Mouse (Mus musculus) hindbrain, embryonic 12.5 days (tissue): ENCODE measurements around the gene Fam57b. TPM values are rescaled to one million over a fixed set of nuclear protein-coding genes. Genes with fewer than 3 reads are reported as not detected.

Source experiments
- ATAC-seq: fragments of 200-750 bp; cut with Nextera tagmentation; 2 replicates; pipeline ENCODE4 v1.8.0; 2017; ENCODE audit warnings: moderate TSS enrichment; ENCODE audit not compliant: low FRiP score
- H3K27ac ChIP-seq: fragments of 300-500 bp; sonication (generic); 2 replicates; pipeline ENCODE4 v1.5.1; 2016; ENCODE audit warnings: mild to moderate bottlenecking
- H3K27me3 ChIP-seq: fragments of 300-500 bp; sonication (generic); 2 replicates; pipeline ENCODE4 v1.6.1; 2016; ENCODE audit warnings: mild to moderate bottlenecking
- H3K36me3 ChIP-seq: fragments of 300-500 bp; sonication (generic); 2 replicates; pipeline ENCODE4 v1.6.1; 2016; ENCODE audit warnings: mild to moderate bottlenecking
- H3K4me1 ChIP-seq: fragments of 300-500 bp; sonication (generic); 2 replicates; pipeline ENCODE4 v1.6.1; 2016
- H3K4me2 ChIP-seq: fragments of 300-500 bp; sonication (generic); replicated peaks from 2 replicates; pipeline ENCODE4 v1.6.1; 2016; ENCODE audit warnings: mild to moderate bottlenecking
- H3K4me3 ChIP-seq: fragments of 300-500 bp; sonication (generic); 2 replicates; pipeline ENCODE4 v1.5.1; 2016; ENCODE audit warnings: mild to moderate bottlenecking
- H3K9ac ChIP-seq: fragments of 300-500 bp; sonication (generic); 2 replicates; pipeline ENCODE4 v1.6.1; 2016; ENCODE audit warnings: mild to moderate bottlenecking, moderate library complexity
- H3K9me3 ChIP-seq: fragments of 300-500 bp; sonication (generic); replicated peaks from 2 replicates; pipeline ENCODE4 v1.6.1; 2016; ENCODE audit warnings: mild to moderate bottlenecking
- WGBS: fragments of 180-500 bp; shearing (Covaris S2); methylation state at CpG from one replicate; pipeline ENCODE4 v1.1.7; 2016; 5-methylcytosine and 5-hydroxymethylcytosine counted together
- polyA plus RNA-seq: library from polyadenylated mRNA; unstranded; fragments of >200 nt; fragmentation: Nextera tagmentation; extraction: Ambion mirVana; gene quantifications from 2 replicates; pipeline ENCODE4 v1.2.1, GENCODE M21; 2016

Gene Fam57b
- polyA plus RNA-seq, 1 experiment from 2014 or later: 23.7 TPM

GRCm38 (mm10) chr7:126850161-126850560, 52.7 kb downstream of the Fam57b start:
- Histone ChIP-seq H3K9ac (no peak overlapping the region), H3K4me2 (no peak overlapping the region), H3K36me3 (peaks cover 36% of the 10 kb centered on the region), H3K9me3 (no peaks in the 10 kb centered on the region), H3K4me3 (no peak overlapping the region), H3K27ac (no peak overlapping the region), H3K27me3 (peaks cover 44% of the 10 kb centered on the region), H3K4me1 (peaks cover 23% of the 10 kb centered on the region)
- no peak for ATAC-seq
- WGBS: 86% methylated on average over 6 of the region's 6 CpGs

- peaks cover 23% of the 10 kb centered on the region for H3K4me1 ChIP-seq
- peaks cover 46% of the 10 kb centered on the region for H3K36me3 ChIP-seq
- no peak overlapping the region for H3K9ac ChIP-seq
- WGBS: 35% methylated on average over 12 of the region's 12 CpGs
- no peak overlapping the region for H3K27ac ChIP-seq
- H3K9me3 ChIP-seq: no peaks in the 10 kb centered on the region
- H3K4me2 ChIP-seq: no peak overlapping the region
- no peak for ATAC-seq
- peaks cover 44% of the 10 kb centered on the region for H3K27me3 ChIP-seq
- no peak overlapping the region for H3K4me3 ChIP-seq
Measured at GRCm38 (mm10) chr7:126851192-126851591, 53.7 kb downstream of the Fam57b start.

GRCm38 (mm10) chr7:126853454-126853853, 56.0 kb downstream of the Fam57b start:
- Histone ChIP-seq H3K9ac (no peak overlapping the region), H3K4me1 (peaks cover 10% of the 10 kb centered on the region), H3K36me3 (peaks cover 66% of the 10 kb centered on the region), H3K27ac (no peak overlapping the region), H3K4me2 (no peak overlapping the region), H3K4me3 (no peak overlapping the region), H3K27me3 (peaks cover 26% of the 10 kb centered on the region), H3K9me3 (no peaks in the 10 kb centered on the region)
- 90% methylated on average over 5 of the region's 5 CpGs for WGBS
- ATAC-seq: no peak

GRCm38 (mm10) chr7:126855641-126856040, 58.2 kb downstream of the Fam57b start:
- Histone ChIP-seq H3K9ac (peak overlapping the region; percentile 35), H3K4me1 (0 out of 2 replicates have a peak, but pooled peaks cover 3% of the 10 kb centered on the region), H3K36me3 (peaks cover 76% of the 10 kb centered on the region), H3K27me3 (peaks cover 4% of the 10 kb centered on the region), H3K9me3 (no peaks in the 10 kb centered on the region), H3K4me2 (no peak overlapping the region), H3K4me3 (no peak overlapping the region), H3K27ac (no peak overlapping the region)
- WGBS: 81% methylated on average over 3 of the region's 3 CpGs
- ATAC-seq: no peak

GRCm38 (mm10) chr7:126856741-126857420, 59.4 kb downstream of the Fam57b start:
- H3K4me3 ChIP-seq: no peak overlapping the region
- peaks cover 72% of the 10 kb centered on the region for H3K36me3 ChIP-seq
- H3K4me1 ChIP-seq: peaks cover 7% of the 10 kb centered on the region
- H3K4me2 ChIP-seq: no peak overlapping the region
- no peak for ATAC-seq
- H3K27ac ChIP-seq: no peak overlapping the region
- 73% methylated on average over 9 of the region's 9 CpGs for WGBS
- no peaks in the 10 kb centered on the region for H3K9me3 ChIP-seq
- no peaks in the 10 kb centered on the region for H3K27me3 ChIP-seq
- no peak overlapping the region for H3K9ac ChIP-seq

GRCm38 (mm10) chr7:126860987-126861386, 63.5 kb downstream of the Fam57b start:
- no peak overlapping the region for H3K27ac ChIP-seq

GRCm38 (mm10) chr7:126861429-126862130, 64.1 kb downstream of the Fam57b start, which contains the start of gene Hirip3:
Hirip3 (plus strand) TSS chr7:126861972.
- Histone ChIP-seq H3K4me3 (peak within 1 kb of the TSS; percentile 63), H3K27ac (peak within 1 kb of the TSS; percentile 77), H3K9ac (peak within 1 kb of the TSS; percentile 72), H3K27me3 (no peaks in the 10 kb centered on the region), H3K9me3 (no peaks in the 10 kb centered on the region), H3K4me1 (peaks cover 29% of the 10 kb centered on the region), H3K4me2 (peak within 1 kb of the TSS; percentile 81), H3K36me3 (peaks cover 55% of the 10 kb centered on the region)
- 3% methylated on average over 42 of the region's 42 CpGs for WGBS
- peak; percentile 90 for ATAC-seq

More at GRCm38 (mm10) chr7:126860987-126861386, 63.5 kb downstream of the Fam57b start:
- WGBS: 72% methylated on average over 5 of the region's 5 CpGs
- H3K4me1 ChIP-seq: peaks cover 29% of the 10 kb centered on the region
- H3K4me3 ChIP-seq: peak overlapping the region; percentile 63
- H3K9me3 ChIP-seq: no peaks in the 10 kb centered on the region
- no peak for ATAC-seq
- no peaks in the 10 kb centered on the region for H3K27me3 ChIP-seq
- H3K4me2 ChIP-seq: peak overlapping the region; percentile 81
- H3K36me3 ChIP-seq: peaks cover 55% of the 10 kb centered on the region
- H3K9ac ChIP-seq: peak overlapping the region; percentile 66

- Histone ChIP-seq H3K9ac (peak within 1 kb of the TSS; percentile 72), H3K9me3 (no peaks in the 10 kb centered on the region), H3K4me1 (peaks cover 29% of the 10 kb centered on the region), H3K36me3 (peaks cover 55% of the 10 kb centered on the region), H3K4me3 (peak within 1 kb of the TSS; percentile 63), H3K27ac (peak within 1 kb of the TSS; percentile 77), H3K4me2 (peak within 1 kb of the TSS; percentile 81), H3K27me3 (no peaks in the 10 kb centered on the region)
- WGBS: under 1% methylated on average over 41 of the region's 41 CpGs
- ATAC-seq: peak; percentile 72
Measured at GRCm38 (mm10) chr7:126862147-126862784, 64.8 kb downstream of the Fam57b start, which contains the start of gene Ino80e. Ino80e (minus strand) TSS chr7:126862377.

- WGBS: 58% methylated on average over 6 of the region's 6 CpGs
- H3K9ac ChIP-seq: peak overlapping the region; percentile 72
- H3K27ac ChIP-seq: peak overlapping the region; percentile 62
- peaks cover 57% of the 10 kb centered on the region for H3K36me3 ChIP-seq
- peak overlapping the region; percentile 63 for H3K4me3 ChIP-seq
- no peaks in the 10 kb centered on the region for H3K27me3 ChIP-seq
- no peak for ATAC-seq
- H3K4me1 ChIP-seq: peaks cover 29% of the 10 kb centered on the region
- H3K9me3 ChIP-seq: no peaks in the 10 kb centered on the region
- H3K4me2 ChIP-seq: peak overlapping the region; percentile 81
Measured at GRCm38 (mm10) chr7:126863791-126864190, 66.3 kb downstream of the Fam57b start.

- ATAC-seq: no peak
- H3K4me3 ChIP-seq: no peak overlapping the region
- WGBS: 92% methylated on average over 2 of the region's 2 CpGs
- peaks cover 88% of the 10 kb centered on the region for H3K36me3 ChIP-seq
- H3K4me2 ChIP-seq: no peak overlapping the region
- no peak overlapping the region for H3K9ac ChIP-seq
- no peaks in the 10 kb centered on the region for H3K9me3 ChIP-seq
- no peaks in the 10 kb centered on the region for H3K27me3 ChIP-seq
- peaks cover 20% of the 10 kb centered on the region for H3K4me1 ChIP-seq
- H3K27ac ChIP-seq: no peak overlapping the region
Measured at GRCm38 (mm10) chr7:126867534-126867933, 70.1 kb downstream of the Fam57b start.

GRCm38 (mm10) chr7:126868003-126868402, 70.5 kb downstream of the Fam57b start:
- WGBS: 91% methylated on average over 12 of the region's 12 CpGs
- no peak overlapping the region for H3K4me2 ChIP-seq
- H3K4me1 ChIP-seq: peaks cover 15% of the 10 kb centered on the region
- H3K9ac ChIP-seq: no peak overlapping the region
- H3K9me3 ChIP-seq: no peaks in the 10 kb centered on the region
- no peak for ATAC-seq
- H3K36me3 ChIP-seq: peaks cover 93% of the 10 kb centered on the region
- H3K4me3 ChIP-seq: no peak overlapping the region
- H3K27ac ChIP-seq: no peak overlapping the region
- H3K27me3 ChIP-seq: no peaks in the 10 kb centered on the region
